Mouse (Mus musculus) stomach, embryonic 14.5 days (tissue): ENCODE measurements around the gene Asic2. TPM values are rescaled to one million over a fixed set of nuclear protein-coding genes. Genes with fewer than 3 reads are reported as not detected.

ENCODE experiments used
- ATAC-seq: fragments of 200-750 bp; cut with Nextera tagmentation; 2 replicates; pipeline ENCODE4 v1.8.0; 2017; ENCODE audit warnings: low read depth, moderate TSS enrichment; ENCODE audit not compliant: insufficient number of reproducible peaks, insufficient read depth, low FRiP score
- H3K27ac ChIP-seq: fragments of 300-500 bp; sonication (generic); 2 replicates; pipeline ENCODE4 v1.5.1; 2014; ENCODE audit warnings: mild to moderate bottlenecking, low read length, moderate library complexity, mixed read lengths
- H3K27me3 ChIP-seq: fragments of 300-500 bp; sonication (generic); 2 replicates; pipeline ENCODE4 v1.6.1; 2014; ENCODE audit warnings: low read length, control low read depth, mixed read lengths; ENCODE audit not compliant: control insufficient read depth, insufficient read depth
- H3K36me3 ChIP-seq: fragments of 300-500 bp; sonication (generic); 2 replicates; pipeline ENCODE4 v1.6.1; 2014; ENCODE audit warnings: mild to moderate bottlenecking, control low read depth, low read length, moderate library complexity, mixed read lengths; ENCODE audit not compliant: control insufficient read depth, insufficient read depth
- H3K4me1 ChIP-seq: fragments of 300-500 bp; sonication (generic); 2 replicates; pipeline ENCODE4 v1.6.1; 2014; ENCODE audit warnings: low read length, control low read depth, mixed read lengths; ENCODE audit not compliant: control insufficient read depth, insufficient read depth
- H3K4me2 ChIP-seq: fragments of 300-500 bp; sonication (generic); replicated peaks from 2 replicates; pipeline ENCODE4 v1.6.1; 2014; ENCODE audit warnings: low read depth, low read length, control low read depth
- H3K4me3 ChIP-seq: fragments of 300-500 bp; sonication (generic); 2 replicates; pipeline ENCODE4 v1.5.1; 2014; ENCODE audit warnings: low read depth, low read length, control low read depth
- H3K9ac ChIP-seq: fragments of 300-500 bp; sonication (generic); replicated peaks from 2 replicates; pipeline ENCODE4 v1.6.1; 2014; ENCODE audit warnings: low read depth, mild to moderate bottlenecking, control low read depth, low read length, moderate library complexity, mixed read lengths
- H3K9me3 ChIP-seq: fragments of 300-500 bp; sonication (generic); 2 replicates; pipeline ENCODE4 v1.6.1; 2016; ENCODE audit warnings: low read depth, low read length, control low read depth; ENCODE audit not compliant: control insufficient read depth
- WGBS: fragments of 180-500 bp; shearing (Covaris S2); extraction: QIAGEN DNeasy Blood & Tissue Kit; methylation state at CpG from one replicate; pipeline ENCODE4 v1.1.7; 2014; 5-methylcytosine and 5-hydroxymethylcytosine counted together
- polyA plus RNA-seq: library from polyadenylated mRNA; unstranded; fragments of >200 nt; fragmentation: Nextera tagmentation; extraction: Ambion mirVana; gene quantifications from 2 replicates; pipeline ENCODE4 v1.2.1, GENCODE M21; 2014

The Asic2 gene
- polyA plus RNA-seq, 1 experiment from 2014 or later, result 0.27 TPM

DNA sequence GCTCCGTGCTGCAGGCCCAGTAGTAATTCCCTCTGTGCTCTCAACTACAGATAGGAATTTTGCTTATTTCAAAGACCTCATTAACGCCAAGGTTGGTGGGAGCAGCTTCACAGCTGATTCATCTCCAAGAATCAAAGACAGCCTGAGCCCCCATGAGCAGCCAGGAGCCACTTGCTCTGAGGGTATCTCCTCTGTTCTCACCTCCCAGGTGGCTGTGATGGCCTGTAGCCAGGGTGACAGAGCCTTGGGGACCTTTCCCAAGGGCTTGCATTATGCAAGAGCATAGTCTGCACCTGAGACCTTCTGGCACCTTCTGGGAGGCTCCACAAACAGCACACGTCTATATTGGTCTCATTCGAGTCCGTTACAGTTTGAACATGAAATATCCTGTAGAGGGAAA is 261.3 kb downstream of the Asic2 start:
- Histone ChIP-seq H3K4me3 (no peak overlapping the region), H3K9me3 (no peaks in the 10 kb centered on the region), H3K4me2 (no peak overlapping the region), H3K36me3 (no peaks in the 10 kb centered on the region), H3K4me1 (no peaks in the 10 kb centered on the region), H3K27me3 (no peaks in the 10 kb centered on the region), H3K27ac (no peak overlapping the region), H3K9ac (no peak overlapping the region)
- ATAC-seq, result no peak
- WGBS, result 82% methylated on average over 5 of the region's 5 CpGs

- WGBS, result 56% methylated on average over 1 of the region's 1 CpGs
- H3K9ac ChIP-seq, result no peak overlapping the region
- no peak for ATAC-seq
- H3K27me3 ChIP-seq, result no peaks in the 10 kb centered on the region
- no peak overlapping the region for H3K4me2 ChIP-seq
- no peaks in the 10 kb centered on the region for H3K36me3 ChIP-seq
- no peak overlapping the region for H3K4me3 ChIP-seq
- no peaks in the 10 kb centered on the region for H3K4me1 ChIP-seq
- H3K9me3 ChIP-seq, result no peaks in the 10 kb centered on the region
- H3K27ac ChIP-seq, result no peak overlapping the region
Measured at GRCm38 (mm10) chr11:81698008-81698407, 270.2 kb downstream of the Asic2 start.

GRCm38 (mm10) chr11:81695501-81695900 is 272.8 kb downstream of the Asic2 start:
- H3K9ac ChIP-seq, result no peak overlapping the region
- no peak overlapping the region for H3K4me2 ChIP-seq
- H3K4me1 ChIP-seq, result no peaks in the 10 kb centered on the region
- WGBS, result 88% methylated on average over 2 of the region's 2 CpGs
- no peaks in the 10 kb centered on the region for H3K36me3 ChIP-seq
- H3K27ac ChIP-seq, result no peak overlapping the region
- no peak overlapping the region for H3K4me3 ChIP-seq
- ATAC-seq, result no peak
- no peaks in the 10 kb centered on the region for H3K27me3 ChIP-seq
- no peaks in the 10 kb centered on the region for H3K9me3 ChIP-seq

DNA sequence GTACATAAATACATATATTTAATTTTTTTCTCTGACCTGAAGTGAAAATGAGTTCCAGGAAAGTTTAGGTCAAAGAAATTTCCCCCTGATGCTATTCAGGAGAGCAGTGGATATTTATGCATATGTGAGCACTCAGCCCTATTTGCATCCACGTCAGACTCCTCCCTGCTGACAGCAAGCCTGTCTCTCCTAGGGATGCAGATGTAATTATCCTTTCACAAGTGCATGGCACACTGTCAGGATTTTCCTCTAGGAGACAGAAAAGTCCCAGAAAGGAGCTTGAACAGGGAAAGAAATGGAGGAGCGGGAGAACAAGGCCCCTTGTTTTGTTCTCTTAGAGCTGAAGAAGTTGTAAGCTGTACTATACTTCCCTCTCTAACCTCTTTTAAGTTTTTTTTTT is 287.7 kb downstream of the Asic2 start:
- no peak overlapping the region for H3K4me2 ChIP-seq
- H3K27me3 ChIP-seq, result no peaks in the 10 kb centered on the region
- no peak overlapping the region for H3K4me3 ChIP-seq
- no peak overlapping the region for H3K9ac ChIP-seq
- WGBS, result 77% methylated on average over 2 of the region's 2 CpGs
- ATAC-seq, result no peak
- H3K4me1 ChIP-seq, result no peaks in the 10 kb centered on the region
- no peak overlapping the region for H3K27ac ChIP-seq
- H3K9me3 ChIP-seq, result no peaks in the 10 kb centered on the region
- no peaks in the 10 kb centered on the region for H3K36me3 ChIP-seq

DNA sequence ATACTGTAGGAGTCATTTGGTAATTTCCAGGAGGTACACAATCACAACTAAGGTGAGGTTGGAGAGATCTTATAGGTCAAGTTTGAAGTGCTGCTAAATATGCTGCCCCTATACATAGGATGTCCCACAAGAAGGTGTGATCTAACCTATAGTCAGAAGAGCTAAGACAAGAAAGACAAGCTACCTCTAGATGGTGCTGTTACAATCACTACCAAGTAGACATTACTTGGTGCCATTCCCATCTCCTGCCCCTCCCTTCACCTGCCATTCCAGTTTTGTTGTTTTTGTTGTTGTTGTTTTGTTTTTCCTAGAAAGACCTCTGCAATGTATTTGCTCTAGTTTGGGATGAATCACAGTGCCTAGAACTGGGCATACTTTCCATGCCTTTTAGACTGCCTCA is 296.5 kb downstream of the Asic2 start:
- no peak overlapping the region for H3K4me3 ChIP-seq
- H3K27ac ChIP-seq, result no peak overlapping the region
- no peaks in the 10 kb centered on the region for H3K4me1 ChIP-seq
- H3K9ac ChIP-seq, result no peak overlapping the region
- no peaks in the 10 kb centered on the region for H3K36me3 ChIP-seq
- no peaks in the 10 kb centered on the region for H3K9me3 ChIP-seq
- ATAC-seq, result no peak
- no peaks in the 10 kb centered on the region for H3K27me3 ChIP-seq
- no peak overlapping the region for H3K4me2 ChIP-seq

DNA sequence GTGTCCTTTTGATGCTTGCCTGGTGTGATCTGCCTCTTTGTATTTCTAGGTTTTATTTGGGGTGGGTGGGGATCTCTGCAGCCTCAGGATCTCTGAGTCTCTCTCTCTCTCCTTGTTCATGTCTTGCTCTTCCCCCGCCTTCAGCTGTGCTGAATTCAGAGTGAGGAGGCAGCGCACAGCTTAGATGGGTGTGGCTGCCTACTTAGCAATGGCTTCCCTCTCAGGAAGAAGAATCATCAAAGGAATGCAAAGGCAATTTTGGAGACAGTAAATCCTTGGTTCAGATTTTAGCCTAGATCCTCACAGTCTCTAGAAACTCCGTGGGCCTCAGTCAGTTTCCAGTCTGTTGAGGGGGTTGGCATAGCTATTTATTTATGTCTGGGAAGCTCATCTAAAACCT is 297.8 kb downstream of the Asic2 start:
- ATAC-seq, result no peak
- Histone ChIP-seq H3K27ac (no peak overlapping the region), H3K4me1 (no peaks in the 10 kb centered on the region), H3K36me3 (no peaks in the 10 kb centered on the region), H3K9ac (no peak overlapping the region), H3K4me3 (no peak overlapping the region), H3K9me3 (no peaks in the 10 kb centered on the region), H3K4me2 (no peak overlapping the region), H3K27me3 (no peaks in the 10 kb centered on the region)
- 75% methylated on average over 3 of the region's 3 CpGs for WGBS

- H3K36me3 ChIP-seq, result no peaks in the 10 kb centered on the region
- no peak overlapping the region for H3K4me3 ChIP-seq
- H3K27ac ChIP-seq, result no peak overlapping the region
- H3K4me2 ChIP-seq, result no peak overlapping the region
- no peaks in the 10 kb centered on the region for H3K27me3 ChIP-seq
- ATAC-seq, result no peak
- WGBS, result 76% methylated on average over 1 of the region's 1 CpGs
- H3K4me1 ChIP-seq, result no peaks in the 10 kb centered on the region
- H3K9me3 ChIP-seq, result no peaks in the 10 kb centered on the region
- no peak overlapping the region for H3K9ac ChIP-seq
Measured at GRCm38 (mm10) chr11:81658850-81659249, 309.4 kb downstream of the Asic2 start.

DNA sequence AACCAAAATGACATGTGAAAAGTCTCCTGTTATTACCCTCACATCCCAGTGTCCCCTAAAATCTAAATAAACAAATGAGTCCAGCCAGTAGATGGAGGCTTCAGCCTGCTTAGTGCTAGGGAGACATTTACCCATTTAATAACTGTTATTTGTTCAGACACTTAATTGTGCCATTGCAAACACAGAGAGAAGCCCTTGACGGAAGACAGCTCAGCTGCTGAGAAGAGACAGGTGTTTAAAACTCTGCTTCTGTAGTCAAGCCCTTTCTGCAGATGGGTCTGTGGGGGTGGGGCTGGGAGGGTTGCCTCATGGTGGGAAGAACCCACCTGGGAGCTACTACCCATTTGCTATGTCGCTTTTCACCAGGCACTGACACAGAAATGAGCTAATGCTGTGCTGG is 311.1 kb downstream of the Asic2 start:
- H3K9me3 ChIP-seq, result no peaks in the 10 kb centered on the region
- H3K4me1 ChIP-seq, result no peaks in the 10 kb centered on the region
- no peaks in the 10 kb centered on the region for H3K36me3 ChIP-seq
- no peaks in the 10 kb centered on the region for H3K27me3 ChIP-seq
- WGBS, result 29% methylated on average over 2 of the region's 2 CpGs
- H3K9ac ChIP-seq, result no peak overlapping the region
- no peak overlapping the region for H3K4me2 ChIP-seq
- no peak overlapping the region for H3K4me3 ChIP-seq
- ATAC-seq, result no peak
- H3K27ac ChIP-seq, result no peak overlapping the region

DNA sequence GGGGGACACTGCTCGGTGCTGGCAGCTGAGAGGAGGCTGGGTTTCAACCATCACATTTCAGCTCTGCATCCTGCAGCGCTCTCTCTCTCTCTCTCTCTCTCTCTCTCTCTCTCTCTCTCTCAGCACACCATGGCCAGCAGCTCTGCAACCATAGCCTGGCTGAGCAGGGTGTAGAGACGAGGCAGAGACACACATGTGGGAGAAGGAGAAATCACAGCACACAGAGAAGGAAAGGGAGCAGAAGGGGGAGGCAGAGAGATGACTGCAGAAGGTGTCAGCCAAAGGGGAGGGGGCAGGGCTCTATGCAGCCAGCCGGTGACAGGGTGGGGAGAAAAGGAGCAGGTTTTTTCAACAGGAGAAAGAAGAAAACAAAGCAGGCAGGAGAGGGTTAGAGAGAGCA is 320.4 kb downstream of the Asic2 start:
- 26% methylated on average over 4 of the region's 4 CpGs for WGBS
- H3K4me1 ChIP-seq, result no peaks in the 10 kb centered on the region
- no peaks in the 10 kb centered on the region for H3K36me3 ChIP-seq
- H3K4me3 ChIP-seq, result no peak overlapping the region
- no peak for ATAC-seq
- H3K9me3 ChIP-seq, result no peaks in the 10 kb centered on the region
- no peak overlapping the region for H3K9ac ChIP-seq
- H3K4me2 ChIP-seq, result no peak overlapping the region
- no peaks in the 10 kb centered on the region for H3K27me3 ChIP-seq
- no peak overlapping the region for H3K27ac ChIP-seq
